ENCODE assay signal across 8 mouse cellular contexts in the genomic region with DNA sequence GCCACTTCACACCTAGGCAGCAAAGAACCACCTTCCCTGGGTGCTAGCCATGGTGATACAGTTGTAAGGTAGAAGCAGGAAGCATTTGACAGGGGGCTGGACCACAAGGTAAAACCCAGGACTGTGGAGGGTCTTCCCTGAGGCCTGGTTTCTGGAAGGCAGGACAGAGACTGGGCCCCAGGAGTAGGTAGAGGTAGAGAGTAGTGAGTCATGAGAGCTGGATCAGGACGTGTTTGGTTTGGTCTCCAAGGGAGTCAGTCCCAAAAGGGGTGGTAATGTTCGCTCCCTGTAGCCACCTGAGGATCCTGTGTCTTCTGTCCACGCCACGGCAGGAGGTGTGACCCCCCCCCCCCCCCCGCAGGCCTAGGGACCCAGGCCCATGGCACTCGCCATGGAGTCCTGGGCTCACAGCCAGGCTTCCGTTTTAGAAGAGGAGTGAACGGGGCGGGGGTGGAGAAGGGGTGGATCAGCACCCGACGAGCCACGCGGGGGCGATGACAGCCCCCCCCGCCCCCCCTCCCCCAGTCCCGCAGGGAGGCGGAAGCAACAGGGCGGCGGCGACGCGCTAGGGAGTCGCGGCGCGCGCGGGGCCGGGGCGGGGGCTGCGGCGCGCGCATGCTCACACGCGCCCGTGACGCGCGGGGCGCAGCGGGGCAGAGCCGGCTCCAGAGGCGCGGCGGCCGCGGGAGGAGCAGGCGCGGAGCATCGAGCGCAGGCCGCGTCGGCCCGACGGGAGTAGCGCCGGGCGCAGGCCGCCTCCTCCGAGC. TPM values are rescaled to one million over a fixed set of nuclear protein-coding genes. Genes with fewer than 3 reads are reported as not detected.
DNase-seq lines count a peak whose midpoint lies in the region; ATAC-seq and TF ChIP-seq lines count a peak whose summit lies in the region.

Gene Atp11a (plus strand): TSS at position 624 of the 767 bp plus-strand sequence.

- H3K9me3 ChIP-seq in hindbrain, embryonic 16.5 days (ENCODE audit: control insufficient read depth, low read length) = no peaks in the 10 kb centered on the region

- no peak for TF ChIP-seq CTCF in left cerebral cortex, adult 2 months (IDR thresholded peaks at IDR 0.05)

- H3K4me1 ChIP-seq in hindbrain, embryonic 16.5 days (ENCODE audit: control insufficient read depth, insufficient read depth, low read depth, low read length) = peaks cover 16% of the 10 kb centered on the region

- H3K9ac ChIP-seq in hindbrain, embryonic 16.5 days (ENCODE audit: low read depth, low read length) = peak within 1 kb of the TSS; percentile 93

- H3K4me3 ChIP-seq in hindbrain, embryonic 16.5 days (ENCODE audit: low read length) = peak within 1 kb of the TSS; percentile 85
- peak within 1 kb of the TSS; percentile 94 for H3K4me3 ChIP-seq in left cerebral cortex, adult 2 months

- intact Hi-C loops in left cerebral cortex, adult 2 months (cut with DNase I) = loop anchor here (2.0 to 5.0 kb wide), 2 partner anchors 56 to 84 kb away; partner anchors contain the start of gene Tubgcp3

- peak within 1 kb of the TSS; percentile 73 for H3K27ac ChIP-seq in hindbrain, embryonic 16.5 days (ENCODE audit: low read depth, low read length)
- H3K27ac ChIP-seq in left cerebral cortex, adult 2 months = peak within 1 kb of the TSS; percentile 84

- under 1% methylated on average over 34 of the region's 62 CpGs for WGBS in hindbrain, embryonic 16.5 days

- DNase-seq in cerebellum, postnatal 14 days = peak; percentile 69 to 82
- peak; percentile 50 to 65 for DNase-seq in gastrocnemius, adult 8-10 months (ENCODE audit: low spot score in 2 of 2)
- peak; percentile 73 to 83 for DNase-seq in left cerebral cortex, adult 2 months (ENCODE audit: extremely low spot score in 1 of 2, low spot score in 2 of 2)
- peak; percentile 79 to 91 for DNase-seq in lung, postnatal 4 days
- peak; percentile 75 for DNase-seq in right cerebral cortex, adult 18-20 months
- no peak for DNase-seq in c-Kit-positive CD71-positive TER-119-positive erythroid progenitor cells, embryonic 14.5 days (ENCODE audit: low spot score)

- no peaks in the 10 kb centered on the region for H3K36me3 ChIP-seq in hindbrain, embryonic 16.5 days (ENCODE audit: control insufficient read depth, insufficient read depth, low read length)

- ATAC-seq in activated CD4-positive, CD25-positive, alpha-beta regulatory T cell, adult 4 months = peak; percentile 74
- ATAC-seq in hindbrain, embryonic 16.5 days = peak; percentile 87

- H3K27me3 ChIP-seq in hindbrain, embryonic 16.5 days (replicated peaks; ENCODE audit: control insufficient read depth, insufficient read depth, low read length) = no peaks in the 10 kb centered on the region

- H3K4me2 ChIP-seq in hindbrain, embryonic 16.5 days (ENCODE audit: low read length) = peak within 1 kb of the TSS; percentile 94

RNA-seq across cellular contexts. Expression of gene Atp11a, which starts in this region (rescaled TPM):
- 1 to 10 TPM; 4.4 to 5.2 TPM for polyA plus RNA-seq in activated CD4-positive, CD25-positive, alpha-beta regulatory T cell, adult 4 months (2017; shearing (Covaris generic))
- 10 to 100 TPM; 22.9 to 33.6 (median 27.0) TPM for total RNA-seq in gastrocnemius, adult 8-10 months (2022)
- 8.9 and 9.5 TPM in 2 replicates for polyA plus RNA-seq in hindbrain, embryonic 16.5 days (2015; fragmentation: Nextera tagmentation; extraction: Ambion mirVana)
- total RNA-seq in left cerebral cortex, adult 2 months (2021) = 10 to 100 TPM; 47.5 to 55.7 TPM
